Mouse (Mus musculus) kidney, embryonic 14.5 days (tissue): ENCODE results near the gene Bdkrb1. TPM values are rescaled to one million over a fixed set of nuclear protein-coding genes. Genes with fewer than 3 reads are reported as not detected.

ENCODE experiments used
- ATAC-seq: fragments of 200-750 bp; cut with Nextera tagmentation; 2 replicates; pipeline ENCODE4 v1.8.0; 2017; ENCODE audit warnings: moderate number of reproducible peaks, mild to moderate bottlenecking, moderate TSS enrichment, moderate library complexity; ENCODE audit not compliant: low FRiP score, low TSS enrichment
- H3K27ac ChIP-seq: fragments of 300-500 bp; sonication (generic); 2 replicates; pipeline ENCODE4 v1.5.1; 2014; ENCODE audit warnings: low read depth, mild to moderate bottlenecking, low read length, moderate library complexity, mixed read lengths
- H3K27me3 ChIP-seq: fragments of 300-500 bp; sonication (generic); 2 replicates; pipeline ENCODE4 v1.6.1; 2014; ENCODE audit warnings: mild to moderate bottlenecking, low read length; ENCODE audit not compliant: control insufficient read depth, insufficient read depth
- H3K36me3 ChIP-seq: fragments of 300-500 bp; sonication (generic); 2 replicates; pipeline ENCODE4 v1.6.1; 2014; ENCODE audit warnings: low read length, mixed read lengths; ENCODE audit not compliant: control insufficient read depth, insufficient read depth
- H3K4me1 ChIP-seq: fragments of 300-500 bp; sonication (generic); 2 replicates; pipeline ENCODE4 v1.6.1; 2014; ENCODE audit warnings: low read length, mixed read lengths; ENCODE audit not compliant: control insufficient read depth, insufficient read depth
- H3K4me2 ChIP-seq: fragments of 300-500 bp; sonication (generic); replicated peaks from 2 replicates; pipeline ENCODE4 v1.6.1; 2014; ENCODE audit warnings: low read depth, mild to moderate bottlenecking, low read length
- H3K4me3 ChIP-seq: fragments of 300-500 bp; sonication (generic); 2 replicates; pipeline ENCODE4 v1.5.1; 2014; ENCODE audit warnings: mild to moderate bottlenecking, low read length
- H3K9ac ChIP-seq: fragments of 300-500 bp; sonication (generic); 2 replicates; pipeline ENCODE4 v1.6.1; 2014; ENCODE audit warnings: low read depth, mild to moderate bottlenecking, low read length, moderate library complexity
- H3K9me3 ChIP-seq: fragments of 300-500 bp; sonication (generic); 2 replicates; pipeline ENCODE4 v1.6.1; 2016; ENCODE audit warnings: low read length; ENCODE audit not compliant: control insufficient read depth
- WGBS: fragments of 180-500 bp; shearing (Covaris S2); extraction: QIAGEN DNeasy Blood & Tissue Kit; methylation state at CpG from one replicate; pipeline ENCODE4 v1.1.7; 2014; 5-methylcytosine and 5-hydroxymethylcytosine counted together
- polyA plus RNA-seq: library from polyadenylated mRNA; unstranded; fragments of >200 nt; fragmentation: Nextera tagmentation; extraction: Ambion mirVana; gene quantifications from 2 replicates; pipeline ENCODE4 v1.2.1, GENCODE M21; 2014

Gene Bdkrb1
- polyA plus RNA-seq, 1 experiment from 2014 or later, result not detected

DNA sequence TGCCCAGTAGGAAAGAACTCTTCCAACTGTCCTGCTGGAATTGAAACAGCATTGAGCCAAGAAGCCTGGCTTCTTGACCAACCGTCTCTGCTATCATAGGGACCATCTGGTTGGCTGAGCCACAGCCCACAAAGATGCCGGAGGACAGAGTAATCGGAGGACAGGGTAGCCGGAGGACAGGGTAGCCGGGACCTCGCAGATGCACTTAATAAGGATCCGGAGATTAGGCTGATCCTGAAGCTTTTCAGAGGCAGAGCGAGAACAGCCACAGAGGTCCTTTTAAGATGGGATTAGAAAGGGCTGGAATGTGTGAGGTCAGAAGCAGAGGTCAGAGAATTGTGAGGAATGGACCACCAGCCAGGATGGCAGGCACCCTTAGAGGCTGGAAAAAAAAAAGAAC lies 2.3 kb downstream of the Bdkrb1 start:
- no peaks in the 10 kb centered on the region for H3K9me3 ChIP-seq
- ATAC-seq, result no peak
- no peak overlapping the region for H3K9ac ChIP-seq
- no peak overlapping the region for H3K4me3 ChIP-seq
- H3K4me1 ChIP-seq, result no peaks in the 10 kb centered on the region
- WGBS, result 69% methylated on average over 8 of the region's 8 CpGs
- no peaks in the 10 kb centered on the region for H3K27me3 ChIP-seq
- no peak overlapping the region for H3K27ac ChIP-seq
- H3K36me3 ChIP-seq, result no peaks in the 10 kb centered on the region
- H3K4me2 ChIP-seq, result no peak overlapping the region

DNA sequence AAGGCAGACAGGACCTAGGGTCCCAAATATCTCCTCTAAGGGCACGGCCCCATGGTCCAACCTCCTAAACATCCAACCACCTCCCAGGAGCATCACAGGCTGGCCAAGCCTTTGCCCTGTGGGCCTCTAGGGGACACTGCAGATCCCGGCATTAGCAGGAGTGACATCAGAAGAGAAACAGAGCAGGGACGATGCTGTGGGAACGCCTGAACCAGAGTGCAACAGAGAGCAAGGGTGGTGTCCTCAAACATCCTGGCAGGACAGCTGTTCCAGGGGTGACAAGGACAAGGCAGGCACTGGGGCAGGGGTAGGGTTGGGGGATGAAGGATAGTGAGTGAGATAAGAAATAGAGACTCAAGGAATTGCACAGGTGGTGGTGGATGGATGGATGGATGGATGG lies 4.0 kb downstream of the Bdkrb1 start:
- Histone ChIP-seq H3K4me1 (no peaks in the 10 kb centered on the region), H3K27me3 (no peaks in the 10 kb centered on the region), H3K27ac (no peak overlapping the region), H3K9ac (no peak overlapping the region), H3K36me3 (no peaks in the 10 kb centered on the region), H3K4me2 (no peak overlapping the region), H3K9me3 (no peaks in the 10 kb centered on the region), H3K4me3 (no peak overlapping the region)
- 89% methylated on average over 4 of the region's 4 CpGs for whole genome bisulfite sequencing
- ATAC-seq, result no peak

DNA sequence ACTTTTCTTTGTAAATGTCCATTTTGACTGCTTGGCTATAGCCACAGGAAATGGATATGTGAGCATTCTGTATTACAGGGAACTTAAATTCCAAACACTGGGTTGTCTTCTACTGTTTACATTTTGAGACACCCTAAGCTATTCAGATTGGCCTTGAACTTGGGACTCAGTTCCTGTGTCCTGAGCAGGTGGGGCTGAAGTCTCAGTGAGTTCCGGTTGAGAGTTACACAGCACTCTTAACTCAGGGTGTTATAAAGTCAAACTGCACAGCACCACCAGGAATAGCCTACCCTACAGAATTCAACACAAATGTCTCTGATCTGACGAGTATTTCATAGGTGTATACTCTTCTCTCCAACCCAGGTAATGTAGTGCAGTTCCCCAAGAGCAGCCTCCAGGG lies 8.2 kb downstream of the Bdkrb1 start:
- H3K9me3 ChIP-seq, result no peaks in the 10 kb centered on the region
- H3K4me1 ChIP-seq, result no peaks in the 10 kb centered on the region
- H3K27me3 ChIP-seq, result no peaks in the 10 kb centered on the region
- no peak overlapping the region for H3K9ac ChIP-seq
- H3K27ac ChIP-seq, result no peak overlapping the region
- H3K4me2 ChIP-seq, result no peak overlapping the region
- 91% methylated on average over 2 of the region's 2 CpGs for WGBS
- H3K4me3 ChIP-seq, result no peak overlapping the region
- H3K36me3 ChIP-seq, result peaks cover 4% of the 10 kb centered on the region; the same call in 1 of the 2 replicates
- ATAC-seq, result no peak

DNA sequence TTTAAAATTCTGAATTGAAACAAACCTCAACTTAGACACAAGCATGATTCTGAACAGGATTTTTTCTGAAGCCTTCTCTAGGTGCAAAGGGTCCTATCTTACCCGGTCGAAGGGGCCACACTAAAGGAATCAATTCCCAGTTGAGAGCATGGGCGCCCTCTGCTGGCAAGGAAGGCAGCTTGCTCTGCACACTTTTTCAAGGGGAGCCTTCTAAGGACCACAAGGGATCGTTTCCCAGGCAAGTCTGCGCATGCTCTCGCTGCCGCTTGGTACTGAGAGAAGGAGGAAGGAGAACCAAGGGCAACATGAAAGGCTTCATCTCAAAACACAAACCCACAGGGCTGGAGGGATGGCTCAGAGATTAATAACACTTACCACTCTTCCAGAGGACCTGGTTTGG lies 8.9 kb downstream of the Bdkrb1 start:
- Histone ChIP-seq H3K36me3 (peaks cover 11% of the 10 kb centered on the region; the same call in 1 of the 2 replicates), H3K4me2 (no peak overlapping the region), H3K4me1 (no peaks in the 10 kb centered on the region), H3K9me3 (no peaks in the 10 kb centered on the region), H3K27me3 (no peaks in the 10 kb centered on the region), H3K27ac (no peak overlapping the region), H3K4me3 (no peak overlapping the region), H3K9ac (no peak overlapping the region)
- WGBS, result 7% methylated on average over 7 of the region's 7 CpGs
- ATAC-seq, result peak; percentile 80

DNA sequence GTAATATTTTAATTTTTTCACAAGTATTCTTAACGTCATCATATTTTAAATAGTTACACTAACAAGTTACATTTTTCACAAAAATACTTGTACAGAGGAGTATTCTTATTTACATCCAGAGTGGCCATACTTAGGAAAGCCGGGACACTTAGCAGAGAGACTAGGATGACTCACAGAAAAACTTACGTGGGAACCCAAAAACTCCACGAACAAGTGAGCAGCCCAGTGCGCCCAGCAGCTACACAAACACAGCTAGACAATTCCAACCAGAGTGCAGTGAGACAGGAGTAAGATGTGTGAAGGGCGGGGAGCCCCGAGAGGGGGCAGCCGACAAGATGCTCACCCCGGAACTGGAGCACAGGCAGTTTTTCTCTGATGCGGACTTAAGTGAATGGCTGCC lies 10.7 kb downstream of the Bdkrb1 start:
- Histone ChIP-seq H3K27ac (no peak overlapping the region), H3K4me1 (no peaks in the 10 kb centered on the region), H3K36me3 (peaks cover 28% of the 10 kb centered on the region), H3K9ac (no peak overlapping the region), H3K27me3 (no peaks in the 10 kb centered on the region), H3K9me3 (no peaks in the 10 kb centered on the region), H3K4me3 (no peak overlapping the region), H3K4me2 (no peak overlapping the region)
- ATAC-seq, result no peak
- 92% methylated on average over 10 of the region's 10 CpGs for WGBS

DNA sequence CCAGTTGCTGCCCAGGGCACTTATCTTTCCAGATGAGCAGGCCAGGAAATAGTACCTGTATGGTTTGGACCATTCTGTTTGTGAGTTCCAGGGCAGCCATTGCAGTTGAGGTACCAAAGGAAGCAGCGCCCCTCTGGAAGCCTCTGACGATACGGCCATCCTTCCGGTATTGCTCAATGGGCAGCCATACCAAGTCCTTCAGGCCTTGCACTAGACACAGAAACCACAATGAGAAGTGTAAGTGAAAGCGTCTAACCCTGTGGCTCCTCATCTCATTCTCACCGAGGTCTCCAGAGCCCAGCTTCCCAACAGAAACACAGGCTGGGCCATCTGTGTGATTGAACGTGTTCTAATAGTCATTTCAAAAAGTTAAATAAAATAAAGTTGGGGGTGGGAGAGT lies 19.2 kb downstream of the Bdkrb1 start:
- Histone ChIP-seq H3K4me1 (no peaks in the 10 kb centered on the region), H3K9ac (no peak overlapping the region), H3K4me2 (no peak overlapping the region), H3K36me3 (peaks cover 68% of the 10 kb centered on the region), H3K9me3 (no peaks in the 10 kb centered on the region), H3K27me3 (no peaks in the 10 kb centered on the region), H3K4me3 (no peak overlapping the region), H3K27ac (no peak overlapping the region)
- 92% methylated on average over 7 of the region's 7 CpGs for WGBS
- no peak for ATAC-seq

DNA sequence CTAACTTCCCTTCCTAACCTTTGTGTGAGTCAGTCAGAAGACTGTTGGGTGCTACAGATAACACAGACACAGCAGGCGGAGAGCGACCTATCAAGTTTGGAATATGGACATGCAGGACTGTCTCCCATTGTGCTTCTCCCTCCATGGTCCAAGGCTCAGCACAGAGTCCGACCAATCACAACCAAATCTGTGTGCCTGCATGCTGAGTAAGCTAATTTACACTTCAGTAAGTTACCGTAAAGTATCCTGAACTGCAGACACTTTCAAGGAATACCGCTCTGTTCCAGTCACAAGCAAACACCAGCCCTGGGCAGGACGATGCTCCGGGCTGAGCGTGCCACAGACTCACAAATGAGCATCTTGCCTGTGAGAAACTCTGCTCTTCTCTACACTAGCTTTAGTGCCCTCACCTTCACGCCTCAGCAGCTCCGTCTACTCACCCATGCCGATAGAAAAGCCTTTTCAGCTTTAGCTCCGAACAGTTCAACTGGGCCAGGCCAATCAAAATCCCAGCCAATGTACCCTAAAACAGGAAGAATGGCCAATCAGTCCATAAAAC lies 20.2 kb downstream of the Bdkrb1 start:
- WGBS, result 57% methylated on average over 12 of the region's 12 CpGs
- H3K27me3 ChIP-seq, result no peaks in the 10 kb centered on the region
- H3K36me3 ChIP-seq, result peaks cover 65% of the 10 kb centered on the region
- no peak overlapping the region for H3K4me3 ChIP-seq
- no peaks in the 10 kb centered on the region for H3K4me1 ChIP-seq
- no peak overlapping the region for H3K27ac ChIP-seq
- ATAC-seq, result peak; percentile 52; the same call in 1 of the 2 replicates
- no peak overlapping the region for H3K4me2 ChIP-seq
- H3K9ac ChIP-seq, result no peak overlapping the region
- no peaks in the 10 kb centered on the region for H3K9me3 ChIP-seq

DNA sequence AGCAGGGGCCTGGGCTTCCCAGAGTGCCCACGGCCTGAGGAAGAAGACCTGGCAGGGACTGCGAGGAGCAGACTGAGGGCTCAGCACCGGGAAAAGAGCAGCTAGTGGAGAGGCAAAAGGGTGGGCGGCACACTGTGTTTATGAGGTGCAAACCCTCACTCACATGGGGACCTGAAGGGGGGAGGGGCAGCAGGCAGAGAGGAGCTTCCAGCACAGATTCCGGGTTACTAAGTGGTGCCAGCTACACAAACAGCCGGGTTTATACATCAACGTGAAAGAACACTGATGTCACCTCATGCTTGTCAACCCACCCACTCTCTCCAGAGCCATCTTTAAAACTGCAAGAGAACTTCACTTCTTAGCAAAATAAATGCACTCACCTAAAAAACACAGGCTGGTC lies 22.9 kb downstream of the Bdkrb1 start:
- no peak overlapping the region for H3K9ac ChIP-seq
- no peaks in the 10 kb centered on the region for H3K27me3 ChIP-seq
- peaks cover 52% of the 10 kb centered on the region for H3K36me3 ChIP-seq
- ATAC-seq, result no peak
- no peaks in the 10 kb centered on the region for H3K4me1 ChIP-seq
- H3K9me3 ChIP-seq, result no peaks in the 10 kb centered on the region
- 21% methylated on average over 7 of the region's 7 CpGs for WGBS
- no peak overlapping the region for H3K27ac ChIP-seq
- no peak overlapping the region for H3K4me3 ChIP-seq
- H3K4me2 ChIP-seq, result no peak overlapping the region

DNA sequence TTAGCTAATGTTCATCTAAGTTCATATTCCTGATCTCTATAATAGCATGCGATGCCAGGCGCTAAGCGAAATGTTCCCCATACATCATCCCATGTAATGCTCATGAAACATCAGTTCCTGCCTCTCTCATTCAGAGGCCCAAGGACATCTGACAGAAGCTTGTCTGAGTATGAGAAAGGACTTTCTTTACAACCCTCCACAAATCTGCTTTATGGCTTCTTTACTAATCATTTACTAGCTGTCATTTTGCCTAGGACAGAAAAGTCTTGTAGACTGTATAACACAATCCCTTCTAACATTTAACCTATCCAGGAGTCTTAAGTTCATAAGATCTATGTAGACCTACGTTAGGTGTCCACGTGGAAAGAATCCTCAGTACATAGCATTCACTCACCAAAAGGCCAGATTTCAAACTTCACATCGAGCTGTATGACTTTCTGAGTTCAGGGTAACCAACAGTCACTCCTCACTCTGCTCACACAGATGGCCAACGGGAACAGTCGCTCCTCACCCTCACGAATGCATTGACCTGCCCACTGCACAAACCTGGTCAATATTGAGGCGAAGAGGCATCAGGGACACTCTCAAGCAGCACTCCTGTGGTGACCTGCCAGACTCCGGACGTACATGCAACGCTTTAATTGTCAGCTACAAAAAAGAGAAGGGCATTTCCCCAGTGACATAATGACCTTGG lies 31.6 kb downstream of the Bdkrb1 start:
- WGBS, result 92% methylated on average over 13 of the region's 13 CpGs
- H3K27me3 ChIP-seq, result no peaks in the 10 kb centered on the region
- no peak overlapping the region for H3K9ac ChIP-seq
- H3K4me2 ChIP-seq, result no peak overlapping the region
- peaks cover 72% of the 10 kb centered on the region for H3K36me3 ChIP-seq
- no peaks in the 10 kb centered on the region for H3K4me1 ChIP-seq
- no peak for ATAC-seq
- H3K4me3 ChIP-seq, result no peak overlapping the region
- H3K9me3 ChIP-seq, result no peaks in the 10 kb centered on the region
- no peak overlapping the region for H3K27ac ChIP-seq
